ENCODE assay signal across 11 mouse cellular contexts in genomic region chr4:149798116-149798515, GRCm38 (mm10). TPM values are rescaled to one million over a fixed set of nuclear protein-coding genes. Genes with fewer than 3 reads are reported as not detected.
A peak's percentile ranks its signal among the peaks of the same experiment; 100 is the strongest.
DNase-seq lines count a peak whose midpoint lies in the region; ATAC-seq and TF ChIP-seq lines count a peak whose summit lies in the region.
"Had no signal": no experiment of that assay in that cellular context is flagged by ENCODE, and none has a peak within 500 bp of the region (broad histone marks: within the 10 kb centered on the region; RNA-seq: fewer than 3 reads in every experiment).

No protein-coding gene starts in this region.

- H3K27ac ChIP-seq in kidney, embryonic 14.5 days (ENCODE audit: low read depth, low read length), result peak overlapping the region; percentile 37; the same call in 1 of the 2 replicates
- H3K27ac ChIP-seq in midbrain, embryonic 10.5 days (replicated peaks), result peak overlapping the region; percentile 70
- H3K27ac ChIP-seq in midbrain, embryonic 13.5 days, result no peak overlapping the region
- H3K27ac ChIP-seq: forebrain, embryonic 12.5 days; liver, embryonic 14.5 days had no signal

- no peak for TF ChIP-seq POLR2A in myocyte (IDR thresholded peaks at IDR 0.05; ENCODE audit: insufficient read length, low read depth)

- peak; percentile 84 for ATAC-seq in frontal cortex, adult (ENCODE audit: low TSS enrichment)
- no peak for ATAC-seq in kidney, embryonic 14.5 days (ENCODE audit: low FRiP score, low TSS enrichment)
- no peak for ATAC-seq in midbrain, embryonic 13.5 days

- H3K9ac ChIP-seq in kidney, embryonic 14.5 days (ENCODE audit: low read depth, low read length), result no peak overlapping the region
- no peak overlapping the region for H3K9ac ChIP-seq in midbrain, embryonic 13.5 days (replicated peaks)
- H3K9ac ChIP-seq: forebrain, embryonic 12.5 days; liver, embryonic 14.5 days had no signal

- no peaks in the 10 kb centered on the region for H3K27me3 ChIP-seq in kidney, embryonic 14.5 days (ENCODE audit: control insufficient read depth, insufficient read depth, low read length)
- H3K27me3 ChIP-seq in midbrain, embryonic 10.5 days (ENCODE audit: low read depth, poor library complexity, severe bottlenecking), result peaks cover 69% of the 10 kb centered on the region
- H3K27me3 ChIP-seq in midbrain, embryonic 13.5 days, result peaks cover 23% of the 10 kb centered on the region; the same call in 1 of the 2 replicates
- H3K27me3 ChIP-seq in myocyte (ENCODE audit: control insufficient read depth, insufficient read depth, insufficient read length), result no peaks in the 10 kb centered on the region

- H3K79me2 ChIP-seq in myocyte (ENCODE audit: control insufficient read depth, insufficient read depth), result no peaks in the 10 kb centered on the region

- WGBS in kidney, embryonic 14.5 days, result 50% methylated on average over 2 of the region's 2 CpGs
- WGBS in midbrain, embryonic 10.5 days, result 55% methylated on average over 2 of the region's 2 CpGs
- WGBS in midbrain, embryonic 13.5 days, result 41% methylated on average over 2 of the region's 2 CpGs

- peaks cover 9% of the 10 kb centered on the region for H3K4me1 ChIP-seq in kidney, embryonic 14.5 days (ENCODE audit: control insufficient read depth, insufficient read depth, low read length)
- peaks cover 56% of the 10 kb centered on the region for H3K4me1 ChIP-seq in midbrain, embryonic 10.5 days
- peaks cover 11% of the 10 kb centered on the region for H3K4me1 ChIP-seq in midbrain, embryonic 13.5 days (replicated peaks)

- H3K9me3 ChIP-seq in kidney, embryonic 14.5 days (ENCODE audit: control insufficient read depth, low read length), result no peaks in the 10 kb centered on the region
- H3K9me3 ChIP-seq in midbrain, embryonic 10.5 days (replicated peaks), result no peaks in the 10 kb centered on the region
- H3K9me3 ChIP-seq in midbrain, embryonic 13.5 days, result no peaks in the 10 kb centered on the region
- H3K9me3 ChIP-seq: forebrain, embryonic 12.5 days had no signal

- no peak overlapping the region for H3ac ChIP-seq in myocyte (ENCODE audit: control insufficient read depth, insufficient read length)

- no peak overlapping the region for H3K4me2 ChIP-seq in kidney, embryonic 14.5 days (replicated peaks; ENCODE audit: low read depth, low read length)
- H3K4me2 ChIP-seq in midbrain, embryonic 13.5 days (replicated peaks), result no peak overlapping the region
- H3K4me2 ChIP-seq in myocyte (ENCODE audit: low read depth), result peak overlapping the region; percentile 8
- H3K4me2 ChIP-seq: forebrain, embryonic 12.5 days had no signal

- no peak overlapping the region for H3K4me3 ChIP-seq in kidney, embryonic 14.5 days (ENCODE audit: low read length)
- H3K4me3 ChIP-seq in midbrain, embryonic 10.5 days, result no peak overlapping the region
- H3K4me3 ChIP-seq in midbrain, embryonic 13.5 days (replicated peaks), result no peak overlapping the region
- no peak overlapping the region for H3K4me3 ChIP-seq in myocyte
- H3K4me3 ChIP-seq: forebrain, embryonic 12.5 days had no signal

- no peaks in the 10 kb centered on the region for H3K36me3 ChIP-seq in kidney, embryonic 14.5 days (ENCODE audit: control insufficient read depth, insufficient read depth, low read length)
- no peaks in the 10 kb centered on the region for H3K36me3 ChIP-seq in midbrain, embryonic 10.5 days
- no peaks in the 10 kb centered on the region for H3K36me3 ChIP-seq in midbrain, embryonic 13.5 days
- H3K36me3 ChIP-seq in myocyte (ENCODE audit: control insufficient read depth, insufficient read depth), result no peaks in the 10 kb centered on the region
- H3K36me3 ChIP-seq: forebrain, embryonic 12.5 days had no signal

- no peak for DNase-seq in frontal cortex, postnatal 36 days (ENCODE audit: low spot score in 2 of 2)
- DNase-seq in kidney, postnatal 36 days, result no peak
- DNase-seq in midbrain, embryonic 10.5 days (ENCODE audit: low spot score), result no peak
- no peak for DNase-seq in embryo, embryonic 10.5 days (ENCODE audit: low spot score)
- DNase-seq: cerebellum, adult 8-10 months had no signal

TF ChIP-seq in myocyte, 11 proteins besides CTCF, POLR2A, EP300 and RAD21:
- TF ChIP-seq MYOD1 (IDR thresholded peaks at IDR 0.05; ENCODE audit: control insufficient read depth in 1 of 3, insufficient read length in 2 of 3, low read depth in 2 of 3) (no peak), CEBPB (IDR thresholded peaks at IDR 0.05; ENCODE audit: insufficient read depth, poor library complexity, severe bottlenecking) (no peak), MYOG (IDR thresholded peaks at IDR 0.05; ENCODE audit: control insufficient read depth in 1 of 3, insufficient read depth in 1 of 3, insufficient read length in 2 of 3, low read depth in 2 of 3) (no peak), SRF (IDR thresholded peaks at IDR 0.05; ENCODE audit: control insufficient read depth, insufficient read length, low read depth) (no peak), TCF12 (IDR thresholded peaks at IDR 0.05; ENCODE audit: insufficient read depth, poor library complexity, severe bottlenecking) (no peak), MAX (IDR thresholded peaks at IDR 0.05; ENCODE audit: low read depth) (no peak), REST (IDR thresholded peaks at IDR 0.05; ENCODE audit: insufficient read depth, insufficient read length) (no peak), POLR2AphosphoS2 (IDR thresholded peaks at IDR 0.05; ENCODE audit: insufficient read length, low read depth) (no peak), USF1 (IDR thresholded peaks at IDR 0.05; ENCODE audit: low read depth) (no peak), E2F4 (IDR thresholded peaks at IDR 0.05; ENCODE audit: insufficient read depth) (no peak), TCF3 (IDR thresholded peaks at IDR 0.05; ENCODE audit: insufficient read length, low read depth) (no peak)

RNA-seq across cellular contexts. Expression of gene Slc25a33, which starts 24.0 kb away (rescaled TPM):
- 15.5 and 19.3 TPM in 2 replicates for polyA plus RNA-seq in kidney, embryonic 14.5 days (2014; fragmentation: Nextera tagmentation; extraction: Ambion mirVana)
- polyA plus RNA-seq in midbrain, embryonic 10.5 days (2016; fragmentation: Nextera tagmentation; extraction: Ambion mirVana), result 16.3 and 18.0 TPM in 2 replicates
- polyA plus RNA-seq in midbrain, embryonic 13.5 days (2015; fragmentation: Nextera tagmentation; extraction: Ambion mirVana), result 20.2 and 21.9 TPM in 2 replicates
- polyA plus RNA-seq in myocyte (2012; fragmentation: generic; extraction: Trizol), result 34.3 TPM
